In the genomic region with DNA sequence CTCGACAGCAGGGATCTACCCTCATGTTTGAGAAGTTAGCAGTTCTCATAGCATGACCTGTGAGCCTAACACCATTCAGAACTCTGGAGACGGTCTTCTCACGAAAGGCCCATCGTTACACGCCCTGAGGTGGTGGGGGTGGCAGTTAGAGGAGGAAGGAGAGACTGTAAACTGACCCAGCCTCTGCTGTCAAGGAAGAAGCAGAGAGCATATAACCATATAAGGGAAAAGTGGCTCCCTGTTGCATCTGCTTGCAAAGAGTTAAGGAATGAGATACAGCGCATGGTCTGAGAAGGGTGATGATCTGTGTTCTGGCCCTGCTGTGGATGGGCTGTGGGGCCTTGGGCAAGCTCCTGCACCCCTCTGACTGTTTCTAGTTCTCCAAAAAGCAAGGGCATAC, we compare ENCODE assay signal across 16 mouse cellular contexts. TPM values are rescaled to one million over a fixed set of nuclear protein-coding genes. Genes with fewer than 3 reads are reported as not detected.
DNase-seq lines count a peak whose midpoint lies in the region; ATAC-seq and TF ChIP-seq lines count a peak whose summit lies in the region.
"Had no signal": no experiment of that assay in that cellular context is flagged by ENCODE, and none has a peak within 500 bp of the region (broad histone marks: within the 10 kb centered on the region; RNA-seq: fewer than 3 reads in every experiment).

No protein-coding gene starts in this region.

- no peak overlapping the region for H3K4me2 ChIP-seq in kidney, embryonic 14.5 days (replicated peaks; ENCODE audit: low read depth, low read length)
- H3K4me2 ChIP-seq in stomach, embryonic 16.5 days (ENCODE audit: low read depth, low read length) = no peak overlapping the region
- H3K4me2 ChIP-seq: embryonic facial prominence, embryonic 12.5 days; heart, embryonic 12.5 days; hindbrain, embryonic 14.5 days; midbrain, embryonic 13.5 days had no signal

- TF ChIP-seq POLR2A in embryonic fibroblast, embryonic 13.5 days (IDR thresholded peaks at IDR 0.05; ENCODE audit: low read depth, low read length) = no peak; the same call in 1 of the 2 replicates

- WGBS in kidney, embryonic 14.5 days = 23% methylated on average over 6 of the region's 6 CpGs
- 35% methylated on average over 6 of the region's 6 CpGs for WGBS in stomach, embryonic 16.5 days

- ATAC-seq in kidney, embryonic 14.5 days (ENCODE audit: low FRiP score, low TSS enrichment) = peak; percentile 51
- peak; percentile 34; the same call in 1 of the 2 replicates for ATAC-seq in stomach, embryonic 16.5 days (ENCODE audit: insufficient read depth, low FRiP score)
- ATAC-seq: activated CD4-positive, CD25-positive, alpha-beta regulatory T cell, adult 4 months; midbrain, embryonic 13.5 days had no signal

- no peaks in the 10 kb centered on the region for H3K36me3 ChIP-seq in kidney, embryonic 14.5 days (ENCODE audit: control insufficient read depth, insufficient read depth, low read length)
- H3K36me3 ChIP-seq in stomach, embryonic 16.5 days (ENCODE audit: control insufficient read depth, insufficient read depth, low read length) = no peaks in the 10 kb centered on the region
- H3K36me3 ChIP-seq: embryonic facial prominence, embryonic 12.5 days; heart, embryonic 12.5 days; midbrain, embryonic 13.5 days had no signal

- no peak overlapping the region for H3K4me3 ChIP-seq in kidney, embryonic 14.5 days (ENCODE audit: low read length)
- no peak overlapping the region for H3K4me3 ChIP-seq in embryonic fibroblast, embryonic 13.5 days (ENCODE audit: insufficient read depth, low read length)
- no peak overlapping the region for H3K4me3 ChIP-seq in stomach, embryonic 16.5 days (replicated peaks; ENCODE audit: low read length)
- H3K4me3 ChIP-seq: embryonic facial prominence, embryonic 12.5 days; heart, embryonic 12.5 days; midbrain, embryonic 13.5 days had no signal

- no peaks in the 10 kb centered on the region for H3K27me3 ChIP-seq in kidney, embryonic 14.5 days (ENCODE audit: control insufficient read depth, insufficient read depth, low read length)
- no peaks in the 10 kb centered on the region for H3K27me3 ChIP-seq in stomach, embryonic 16.5 days (ENCODE audit: control insufficient read depth, insufficient read depth, low read length)
- H3K27me3 ChIP-seq: embryonic facial prominence, embryonic 12.5 days; heart, embryonic 12.5 days; midbrain, embryonic 13.5 days had no signal

- H3K27ac ChIP-seq in kidney, embryonic 14.5 days (ENCODE audit: low read depth, low read length) = no peak overlapping the region
- peak overlapping the region; percentile 100 for H3K27ac ChIP-seq in embryonic fibroblast, embryonic 13.5 days (ENCODE audit: insufficient read depth, low read length)
- peak overlapping the region; percentile 3 for H3K27ac ChIP-seq in stomach, embryonic 16.5 days (ENCODE audit: low read length)
- H3K27ac ChIP-seq: embryonic facial prominence, embryonic 12.5 days; hindbrain, embryonic 14.5 days; midbrain, embryonic 13.5 days had no signal

- peaks cover 13% of the 10 kb centered on the region; the same call in 1 of the 2 replicates for H3K4me1 ChIP-seq in kidney, embryonic 14.5 days (ENCODE audit: control insufficient read depth, insufficient read depth, low read length)
- H3K4me1 ChIP-seq in embryonic fibroblast, embryonic 13.5 days (ENCODE audit: control insufficient read depth, insufficient read depth, low read length) = peaks cover 20% of the 10 kb centered on the region
- peaks cover 15% of the 10 kb centered on the region for H3K4me1 ChIP-seq in stomach, embryonic 16.5 days (ENCODE audit: control insufficient read depth, insufficient read depth, low read length)

- DNase-seq in kidney, adult 18-20 months = no peak
- DNase-seq in NIH3T3 (ENCODE audit: low read depth) = peak; percentile 80
- DNase-seq in B cell, adult 2 months = no peak
- DNase-seq in adrenal gland, postnatal 36 days = no peak
- DNase-seq: adrenal gland, postnatal 25 days; cerebellum, adult 9-10 months; gastrocnemius, postnatal 14 days; thymus, postnatal 36 days had no signal

- TF ChIP-seq CTCF in embryonic fibroblast, embryonic 13.5 days (IDR thresholded peaks at IDR 0.05; ENCODE audit: borderline replicate concordance, insufficient read depth, low read length) = no peak

- H3K9ac ChIP-seq in kidney, embryonic 14.5 days (ENCODE audit: low read depth, low read length) = no peak overlapping the region
- H3K9ac ChIP-seq in stomach, embryonic 16.5 days (ENCODE audit: low read length) = no peak overlapping the region
- H3K9ac ChIP-seq: embryonic facial prominence, embryonic 12.5 days; heart, embryonic 12.5 days; hindbrain, embryonic 14.5 days; midbrain, embryonic 13.5 days had no signal

- H3K9me3 ChIP-seq in kidney, embryonic 14.5 days (ENCODE audit: control insufficient read depth, low read length) = no peaks in the 10 kb centered on the region
- H3K9me3 ChIP-seq in stomach, embryonic 16.5 days (replicated peaks; ENCODE audit: control insufficient read depth, low read length) = no peaks in the 10 kb centered on the region
- H3K9me3 ChIP-seq: embryonic facial prominence, embryonic 12.5 days; heart, embryonic 12.5 days; midbrain, embryonic 13.5 days had no signal

RNA-seq across cellular contexts. Expression of gene Sorbs1, which starts 50.7 kb away (rescaled TPM):
- 39.3 and 49.5 TPM in 2 replicates for polyA plus RNA-seq in kidney, embryonic 14.5 days (2014; fragmentation: Nextera tagmentation; extraction: Ambion mirVana)
- 111 and 180 TPM in 2 replicates for polyA plus RNA-seq in embryonic fibroblast, embryonic 13.5 days (2011; ENCODE audit: insufficient read length, low read depth, missing spikeins)
- polyA plus RNA-seq in stomach, embryonic 16.5 days (2015; fragmentation: Nextera tagmentation; extraction: Ambion mirVana) = 106 and 114 TPM in 2 replicates
- total RNA-seq in adrenal gland, postnatal 36 days (2021) = 100 to 1,000 TPM in 1 of 2 experiments, 10 to 100 TPM in 1; 90.0 to 111 TPM
